Mouse (Mus musculus) C2C12 (cell line): Measurements from ENCODE around the gene Tcap. TPM values are rescaled to one million over a fixed set of nuclear protein-coding genes. Genes with fewer than 3 reads are reported as not detected.

Experiments used
- H3K27me3 ChIP-seq: one replicate; pipeline ENCODE4 v1.6.1; 2011; ENCODE audit not compliant: control insufficient read depth, insufficient read depth, insufficient read length
- H3K36me3 ChIP-seq: one replicate; pipeline ENCODE4 v1.6.1; 2011; ENCODE audit not compliant: control insufficient read depth, insufficient read depth
- H3K4me3 ChIP-seq: one replicate; pipeline ENCODE4 v1.5.1; 2011; ENCODE audit warnings: mild to moderate bottlenecking, control low read depth; ENCODE audit not compliant: poor library complexity, insufficient read depth, severe bottlenecking
- H3K79me2 ChIP-seq: one replicate; pipeline ENCODE4 v1.6.1; 2011; ENCODE audit not compliant: control insufficient read depth, insufficient read depth
- H3K79me3 ChIP-seq: one replicate; pipeline ENCODE4 v1.6.1; 2011; ENCODE audit warnings: low read depth, control low read depth
- H3ac ChIP-seq: one replicate; pipeline ENCODE3; 2011; ENCODE audit warnings: low read depth; ENCODE audit not compliant: control insufficient read depth, insufficient read length
- CEBPB ChIP-seq: IDR thresholded peaks from one replicate; pipeline ENCODE4 v1.6.1; 2011; ENCODE audit warnings: low read depth, mild to moderate bottlenecking, control low read depth, moderate library complexity
- CTCF ChIP-seq: IDR thresholded peaks from one replicate; pipeline ENCODE4 v1.5.1; 2011; ENCODE audit not compliant: control insufficient read depth, insufficient read depth, insufficient read length
- FOSL1 ChIP-seq: IDR thresholded peaks from one replicate; pipeline ENCODE4 v1.8.0; 2011; ENCODE audit warnings: mild to moderate bottlenecking, low read length; ENCODE audit not compliant: poor library complexity, insufficient read depth, severe bottlenecking
- MAX ChIP-seq: IDR thresholded peaks from one replicate; pipeline ENCODE4 v1.6.1; 2011; ENCODE audit warnings: mild to moderate bottlenecking, control low read depth
- MYOD1 ChIP-seq: IDR thresholded peaks from one replicate; pipeline ENCODE4 v1.6.1; 2011; ENCODE audit warnings: low read depth; ENCODE audit not compliant: control insufficient read depth, insufficient read length
- MYOG ChIP-seq: IDR thresholded peaks from one replicate; pipeline ENCODE4 v1.6.1; 2011; ENCODE audit not compliant: control insufficient read depth, insufficient read length; ENCODE audit errors: extremely low read depth
- USF1 ChIP-seq: IDR thresholded peaks from one replicate; pipeline ENCODE4 v1.6.1; 2011; ENCODE audit warnings: low read depth, mild to moderate bottlenecking, control low read depth, moderate library complexity
- polyA plus RNA-seq: library from polyadenylated mRNA; unstranded; fragments of >200 nt; fragmentation: generic; extraction: Trizol; gene quantifications from one replicate; pipeline ENCODE4 v1.2.1, GENCODE M21; 2012; ENCODE audit warnings: missing spikeins

The Tcap gene
- polyA plus RNA-seq, 1 experiment = 0.13 TPM

DNA sequence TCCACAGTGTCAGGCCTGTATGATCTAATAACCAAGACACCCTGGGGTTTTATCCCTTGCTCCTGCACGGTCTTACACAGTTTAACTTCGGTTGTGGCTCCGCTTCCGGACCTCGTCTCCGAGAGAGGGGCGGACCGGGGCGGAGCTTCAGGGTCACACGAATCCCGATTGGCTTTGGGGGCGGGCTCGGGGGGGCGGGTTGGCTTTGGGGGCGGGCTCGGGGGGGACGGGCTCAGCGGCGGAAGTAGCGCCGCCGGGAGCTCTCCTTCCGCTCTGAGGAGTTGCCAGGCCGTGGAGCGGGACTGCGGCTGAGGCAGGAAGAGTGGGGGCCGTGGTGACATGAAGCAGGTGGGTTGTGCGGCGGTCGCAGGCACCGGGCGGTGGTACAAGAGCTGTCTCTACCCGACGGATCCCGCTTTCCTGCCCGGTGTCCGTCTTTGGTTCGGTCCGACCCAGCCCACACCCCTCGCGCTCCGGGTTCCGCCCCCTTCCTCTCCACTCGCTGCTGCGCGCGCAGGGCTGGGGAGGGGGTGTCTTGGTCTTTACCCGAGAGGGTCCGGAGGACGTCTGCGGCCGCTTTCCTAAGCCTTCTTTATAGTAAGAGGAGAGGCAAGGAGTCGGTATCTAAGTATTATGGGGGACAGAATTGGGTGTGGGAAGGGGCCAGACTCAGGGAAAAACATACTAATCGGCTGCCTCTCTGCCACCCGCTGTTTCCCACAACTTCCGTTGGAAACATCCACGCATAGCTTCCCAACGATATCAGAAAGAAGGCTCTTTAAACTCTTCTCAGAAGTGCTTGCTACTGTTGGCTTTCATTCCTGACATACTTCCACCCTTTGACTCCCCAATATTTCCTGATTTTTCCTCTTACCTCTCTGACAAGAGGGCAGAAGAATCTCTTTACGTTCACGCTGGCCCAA is 25.2 kb upstream of the Tcap start, which contains the start of gene Stard3:
Gene Stard3, plus strand, starts transcription at position 208 of the 923 bp plus-strand sequence.
- Histone ChIP-seq H3ac (peak within 1 kb of the TSS; percentile 97), H3K36me3 (no peaks in the 10 kb centered on the region), H3K27me3 (no peaks in the 10 kb centered on the region), H3K4me3 (peak within 1 kb of the TSS; percentile 64), H3K79me2 (peaks cover 52% of the 10 kb centered on the region), H3K79me3 (peaks cover 22% of the 10 kb centered on the region)
- TF ChIP-seq MYOG (no peak), CTCF (no peak), FOSL1 (no peak), USF1 (no peak), MAX (no peak), MYOD1 (no peak), CEBPB (no peak)

GRCm38 (mm10) chr11:98360866-98361521 is 22.6 kb upstream of the Tcap start:
- Histone ChIP-seq H3K36me3 (no peaks in the 10 kb centered on the region), H3K4me3 (no peak overlapping the region), H3K27me3 (no peaks in the 10 kb centered on the region), H3K79me3 (peaks cover 22% of the 10 kb centered on the region), H3K79me2 (peaks cover 63% of the 10 kb centered on the region), H3ac (peak overlapping the region; percentile 7)
- TF ChIP-seq CEBPB (no peak), MAX (no peak), FOSL1 (no peak), MYOG (no peak), USF1 (no peak), CTCF (no peak), MYOD1 (no peak)

- Histone ChIP-seq H3K36me3 (no peaks in the 10 kb centered on the region), H3K4me3 (no peak overlapping the region), H3K27me3 (no peaks in the 10 kb centered on the region), H3ac (no peak overlapping the region), H3K79me2 (peaks cover 58% of the 10 kb centered on the region), H3K79me3 (peaks cover 19% of the 10 kb centered on the region)
- TF ChIP-seq MYOD1 (no peak), CTCF (no peak), MYOG (no peak), FOSL1 (no peak), USF1 (no peak)
Measured at GRCm38 (mm10) chr11:98363817-98364216, 19.8 kb upstream of the Tcap start.

DNA sequence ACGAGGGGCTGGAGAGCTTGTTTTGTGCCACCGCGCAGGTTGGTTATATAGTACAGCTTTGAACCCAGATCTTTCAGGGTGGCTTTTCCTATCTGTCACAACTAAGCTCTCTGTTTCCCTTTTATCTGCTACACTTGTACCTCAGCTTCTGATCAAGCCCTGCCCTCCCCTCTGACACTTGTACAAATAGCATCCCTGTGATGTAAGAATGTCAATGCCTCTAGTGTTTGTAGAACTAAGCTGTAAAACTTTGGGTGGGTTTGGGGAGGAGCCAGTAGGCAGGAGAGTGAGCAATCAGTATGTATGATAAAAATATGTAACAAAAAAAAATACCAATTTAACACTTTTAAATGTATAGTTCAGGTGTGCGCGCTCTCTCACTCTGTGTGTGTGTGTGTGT is 19.2 kb upstream of the Tcap start:
- peaks cover 52% of the 10 kb centered on the region for H3K79me2 ChIP-seq
- H3ac ChIP-seq = no peak overlapping the region
- H3K36me3 ChIP-seq = no peaks in the 10 kb centered on the region
- no peak for TF ChIP-seq CEBPB
- TF ChIP-seq CTCF = no peak
- no peak for TF ChIP-seq FOSL1
- no peak for TF ChIP-seq USF1
- TF ChIP-seq MYOG = no peak
- TF ChIP-seq MAX = no peak
- TF ChIP-seq MYOD1 = no peak
- no peaks in the 10 kb centered on the region for H3K27me3 ChIP-seq
- H3K4me3 ChIP-seq = no peak overlapping the region
- peaks cover 13% of the 10 kb centered on the region for H3K79me3 ChIP-seq

DNA sequence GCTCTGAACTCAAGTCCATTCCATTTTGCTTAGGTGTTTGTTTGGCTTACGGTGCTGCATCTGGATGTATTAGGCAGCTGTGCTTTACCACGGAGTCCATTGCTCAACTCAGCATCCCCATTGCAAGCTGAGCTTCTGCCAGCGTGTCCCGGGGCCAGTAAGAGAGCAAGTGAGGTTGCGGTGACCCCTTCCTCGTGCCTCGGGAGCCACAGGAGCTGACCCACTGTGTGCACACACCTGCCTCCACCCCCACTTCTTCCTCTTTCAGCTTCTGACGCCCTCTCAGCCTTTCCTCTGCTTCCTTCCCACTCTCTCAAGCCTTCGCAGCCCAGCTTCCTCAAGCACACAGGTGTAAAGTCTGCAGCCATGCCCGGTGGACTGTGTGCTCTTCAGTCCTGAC is 17.3 kb upstream of the Tcap start:
- Histone ChIP-seq H3K79me3 (peaks cover 4% of the 10 kb centered on the region), H3K79me2 (peaks cover 33% of the 10 kb centered on the region), H3ac (no peak overlapping the region), H3K36me3 (no peaks in the 10 kb centered on the region), H3K27me3 (no peaks in the 10 kb centered on the region), H3K4me3 (no peak overlapping the region)
- TF ChIP-seq FOSL1 (no peak), MYOD1 (no peak), USF1 (no peak)
